Mouse (Mus musculus): ENCODE results near the gene Cop1.

Gene Cop1

GRCm38 (mm10) chr1:159290859-159291258 is 58.7 kb downstream of the Cop1 start:
- no peak for DNase-seq

- no peak for DNase-seq
These were observed 69.4 kb downstream of the Cop1 start for GRCm38 (mm10) chr1:159301418-159302082.

GRCm38 (mm10) chr1:159313625-159314024 is 81.5 kb downstream of the Cop1 start:
- no peak for DNase-seq

GRCm38 (mm10) chr1:159322586-159322985 is 90.5 kb downstream of the Cop1 start:
- no peak for DNase-seq

- peak; percentile 11 for DNase-seq
These were observed 98.9 kb downstream of the Cop1 start for GRCm38 (mm10) chr1:159331008-159331407.

- DNase-seq, result no peak
These were observed 102.0 kb downstream of the Cop1 start for GRCm38 (mm10) chr1:159334157-159334556.

GRCm38 (mm10) chr1:159342355-159342754 is 110.2 kb downstream of the Cop1 start:
- no peak for DNase-seq

GRCm38 (mm10) chr1:159355027-159355570 is 123.0 kb downstream of the Cop1 start:
- peak; percentile 20 for DNase-seq

- no peak for DNase-seq
These were observed 126.6 kb downstream of the Cop1 start for GRCm38 (mm10) chr1:159358713-159359112.

GRCm38 (mm10) chr1:159371881-159372390 is 139.8 kb downstream of the Cop1 start:
- DNase-seq, result no peak

GRCm38 (mm10) chr1:159382218-159382617 is 150.1 kb downstream of the Cop1 start:
- no peak for DNase-seq

- no peak for DNase-seq
These were observed 150.8 kb downstream of the Cop1 start for GRCm38 (mm10) chr1:159382916-159383315.

GRCm38 (mm10) chr1:159386458-159386857 is 154.3 kb downstream of the Cop1 start:
- DNase-seq, result no peak

GRCm38 (mm10) chr1:159388565-159389024 is 156.5 kb downstream of the Cop1 start:
- DNase-seq, result no peak

GRCm38 (mm10) chr1:159390049-159390448 is 157.9 kb downstream of the Cop1 start:
- DNase-seq, result peak; percentile 72

GRCm38 (mm10) chr1:159392667-159393066 is 160.5 kb downstream of the Cop1 start:
- peak; percentile 29 for DNase-seq

- DNase-seq, result no peak
These were observed 161.1 kb downstream of the Cop1 start for GRCm38 (mm10) chr1:159393070-159393699.

GRCm38 (mm10) chr1:159393931-159394330 is 161.8 kb downstream of the Cop1 start:
- DNase-seq, result no peak

GRCm38 (mm10) chr1:159396515-159396914 is 164.4 kb downstream of the Cop1 start:
- peak; percentile 37 for DNase-seq

Data from cerebellum, adult 8-10 months (tissue).